Mouse (Mus musculus) CH12F3 (cell line): ENCODE results near the gene Tmem9b.

Experiments
- in situ Hi-C: fragments of 300-500 bp; cut with MboI; formaldehyde crosslinking; loops from 2 replicates; pipeline ENCODE4 v1.14.3; 2020; ENCODE audit warnings: low sequenced_read_pairs

The Tmem9b gene

DNA sequence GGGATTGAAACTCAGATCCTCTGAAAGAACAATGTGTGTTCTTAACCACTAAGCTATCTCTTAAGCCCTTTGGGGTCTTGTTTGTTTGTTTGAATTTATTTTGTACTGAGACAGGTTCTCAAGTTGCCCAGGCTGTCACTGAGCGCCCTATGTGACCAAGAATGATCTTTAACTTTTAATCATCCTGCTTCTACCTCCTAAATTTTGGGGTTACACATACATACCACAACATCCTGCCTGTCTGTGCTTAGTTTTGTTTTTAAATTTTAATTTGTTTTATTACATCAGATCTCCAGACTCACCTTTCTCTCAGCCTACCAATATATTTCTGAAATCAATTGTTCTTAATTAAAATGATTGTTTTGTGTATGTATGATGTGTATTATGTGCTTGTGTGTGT lies 11.6 kb downstream of the Tmem9b start:
- in situ Hi-C loops: no loop called here

DNA sequence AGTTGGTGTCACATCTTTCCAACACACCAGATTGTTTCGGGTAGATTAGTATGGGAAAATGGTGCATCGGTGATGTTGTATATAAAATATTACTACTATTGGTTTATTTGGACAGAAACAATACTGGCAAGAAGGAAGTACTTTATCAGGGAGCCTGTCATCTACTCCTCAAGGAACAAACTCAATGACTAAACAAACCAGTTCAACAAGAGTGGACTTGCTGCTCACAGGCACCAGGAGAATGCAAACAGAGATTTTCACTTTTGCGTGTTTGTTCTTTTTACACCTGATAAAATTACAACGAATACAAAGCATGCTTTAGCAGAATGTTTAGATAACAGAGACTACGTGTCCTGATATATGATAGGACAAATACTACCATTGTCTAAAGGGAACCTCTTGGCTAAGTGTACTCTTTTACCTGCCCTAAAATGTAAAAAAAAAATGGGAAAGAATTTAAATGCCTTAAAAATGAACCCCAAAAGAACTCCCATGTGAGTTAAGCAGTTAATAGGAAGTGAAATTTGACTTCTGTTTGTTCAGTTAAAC lies 12.8 kb downstream of the Tmem9b start:
- in situ Hi-C loops: no loop called here

DNA sequence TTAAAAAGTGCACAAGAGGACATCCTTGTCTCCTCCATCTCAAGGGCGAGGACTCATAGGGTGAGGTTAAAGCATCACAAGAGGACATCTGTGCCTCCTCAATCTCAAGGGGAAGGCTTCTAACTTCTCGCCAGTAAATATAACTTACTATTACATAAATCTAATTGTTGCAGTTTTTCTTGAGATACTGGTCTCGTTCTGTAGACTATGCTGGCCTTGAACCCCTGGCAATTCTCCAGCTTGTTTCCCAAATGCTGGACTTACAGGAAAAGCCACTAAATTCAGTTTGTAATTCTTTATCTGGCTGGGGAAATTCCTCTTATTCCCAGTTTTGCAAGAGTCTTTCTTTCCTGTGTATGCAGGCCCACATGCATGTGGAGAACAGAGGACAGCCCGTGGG lies 17.9 kb downstream of the Tmem9b start:
- in situ Hi-C loops: no loop called here

DNA sequence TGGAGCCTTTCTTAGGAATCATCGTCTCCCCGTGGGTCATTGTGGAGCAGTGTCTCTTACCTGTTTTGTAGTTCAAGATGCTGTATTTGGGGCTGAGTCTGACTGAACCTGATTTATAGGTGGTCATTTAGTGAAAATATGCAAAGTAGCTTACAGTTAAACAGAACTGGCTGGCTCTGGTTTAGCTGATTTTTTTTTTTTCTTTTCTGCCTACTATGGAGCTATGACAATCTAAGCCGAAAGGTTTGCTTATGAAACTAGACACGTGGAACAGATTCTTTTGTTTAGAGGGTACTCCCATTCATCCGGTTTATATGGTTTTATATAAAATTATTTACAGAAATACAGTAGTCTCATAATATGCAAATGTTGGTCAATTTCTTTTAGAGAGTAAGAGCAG lies 21.0 kb downstream of the Tmem9b start, which contains the start of gene Ascl3:
Ascl3 (minus strand) TSS at position 101 of the 400 bp plus-strand sequence.
- in situ Hi-C loops: no loop called here

DNA sequence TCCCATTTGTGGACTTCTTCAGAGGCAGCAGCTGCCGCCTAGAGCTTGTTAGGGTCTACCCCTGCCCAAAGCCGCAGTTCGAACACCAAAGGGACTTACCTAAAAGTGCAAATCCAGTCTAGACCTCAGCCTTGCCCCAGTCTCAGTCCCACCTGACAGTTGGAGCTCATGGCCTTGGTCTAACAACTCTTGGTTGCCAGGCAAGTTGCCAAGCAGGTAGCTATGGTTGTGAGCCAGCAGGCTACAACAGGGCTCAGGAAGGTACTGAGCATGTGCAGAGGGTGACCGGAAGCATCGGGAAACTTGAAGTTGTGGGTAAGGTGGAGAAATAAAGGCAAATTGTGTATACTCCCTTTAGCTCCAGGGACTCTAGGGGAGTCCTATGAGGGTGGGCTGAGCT lies 29.0 kb downstream of the Tmem9b start, which contains the start of gene BC051019:
BC051019 (minus strand) TSS at position 154 of the 400 bp plus-strand sequence.
- in situ Hi-C loops: no loop called here

DNA sequence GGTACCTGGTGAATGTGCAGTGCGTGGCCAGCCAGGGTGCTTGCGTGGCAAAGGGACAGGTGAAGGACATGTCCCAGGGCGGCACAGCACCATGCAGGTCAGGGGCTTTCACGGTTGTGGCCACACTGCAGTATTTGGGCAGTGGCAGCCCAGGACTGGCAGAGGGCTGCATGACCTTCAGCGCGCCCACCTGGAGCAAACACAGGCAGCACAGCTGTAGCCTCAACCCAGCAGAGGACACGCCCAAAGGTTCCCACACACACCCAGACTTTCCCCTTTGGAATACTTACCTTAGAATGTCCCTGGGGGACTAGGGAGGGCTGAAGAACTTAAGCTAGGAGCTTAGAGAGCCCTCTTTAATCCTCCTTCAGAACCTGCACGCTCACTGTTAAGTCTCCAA lies 29.6 kb downstream of the Tmem9b start:
- in situ Hi-C loops: no loop called here

DNA sequence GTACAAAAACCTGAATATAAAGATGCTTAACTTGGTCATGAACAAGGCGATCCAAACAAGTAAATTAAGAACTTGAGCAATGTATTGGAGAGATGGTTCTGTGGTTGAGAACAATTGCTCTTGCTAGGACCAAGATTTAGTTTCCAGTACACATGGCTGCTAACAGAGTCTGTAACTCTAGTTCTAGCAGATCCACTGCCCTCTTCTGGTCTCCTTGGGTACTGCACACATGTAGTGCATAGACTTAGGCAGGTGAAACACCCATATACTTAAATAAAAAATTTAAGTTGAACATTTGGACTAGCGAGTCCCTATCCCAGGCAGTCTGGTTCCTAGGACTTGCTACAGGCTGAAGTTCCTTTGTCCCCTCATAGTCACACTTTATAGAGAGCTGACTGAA lies 30.1 kb downstream of the Tmem9b start:
- in situ Hi-C loops: no loop called here

DNA sequence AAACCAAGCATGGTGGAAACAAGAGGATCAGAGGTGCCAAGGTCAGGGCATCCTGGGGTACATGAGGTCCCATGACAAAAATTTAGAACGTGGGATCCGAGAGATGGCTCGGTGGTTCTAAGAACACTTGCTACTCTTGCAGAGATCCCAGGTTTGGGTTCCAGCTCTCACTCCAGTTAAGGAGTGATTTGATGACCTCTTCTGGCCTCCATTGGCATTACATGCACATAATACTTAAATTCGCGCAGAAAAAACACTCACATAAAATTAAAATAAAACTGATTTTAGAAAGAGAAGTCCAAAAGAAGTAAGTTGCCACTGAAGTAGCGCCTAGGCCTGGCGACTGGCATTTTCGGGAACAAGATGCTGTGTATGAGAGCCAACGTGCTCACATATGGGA lies 33.4 kb downstream of the Tmem9b start:
- in situ Hi-C loops: no loop called here

DNA sequence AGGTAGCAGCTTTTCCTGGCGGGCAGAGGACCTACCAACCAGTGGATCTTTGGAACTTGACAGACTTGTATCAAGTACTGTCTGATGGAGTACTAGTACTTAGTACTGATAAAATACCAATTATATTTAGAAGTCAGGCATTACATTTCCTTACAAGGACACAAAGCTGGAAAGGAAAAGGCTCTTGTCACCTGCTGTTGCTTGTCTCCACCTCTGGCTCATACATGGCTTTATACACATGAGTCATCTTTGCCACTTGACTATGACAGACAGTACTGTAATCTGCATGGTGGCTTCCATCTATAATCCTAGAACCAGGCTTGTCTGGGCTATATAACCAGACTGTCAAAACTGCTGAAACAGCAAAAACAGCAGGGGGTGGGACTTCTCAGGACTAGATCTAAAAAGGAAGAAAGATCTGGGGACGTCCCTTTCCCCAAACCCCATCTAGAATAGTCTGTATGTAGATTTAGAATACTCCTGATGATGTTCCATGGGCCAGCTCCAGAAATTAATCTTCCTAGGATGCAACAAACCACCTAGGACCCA lies 39.2 kb downstream of the Tmem9b start:
- in situ Hi-C loops: no loop called here

DNA sequence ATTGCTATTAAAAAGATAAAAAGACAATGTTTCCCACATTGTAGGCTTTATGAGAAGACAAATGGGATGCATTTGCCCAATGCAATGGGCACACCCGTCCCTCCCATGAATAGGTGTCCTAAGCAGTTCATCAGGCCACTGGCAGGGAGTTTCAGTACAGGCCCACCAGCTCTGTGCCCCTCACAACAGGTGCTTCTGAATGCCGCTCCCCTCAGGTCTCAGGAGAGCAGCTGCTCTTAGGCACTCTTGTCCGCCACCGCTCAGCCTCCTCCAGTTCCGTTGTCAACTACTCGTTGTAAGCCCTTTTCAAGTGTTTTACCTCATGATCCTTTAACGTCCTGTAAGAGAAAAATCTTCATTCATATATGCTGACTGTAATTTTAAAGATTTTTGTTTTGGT lies 40.5 kb downstream of the Tmem9b start:
- in situ Hi-C loops: no loop called here

DNA sequence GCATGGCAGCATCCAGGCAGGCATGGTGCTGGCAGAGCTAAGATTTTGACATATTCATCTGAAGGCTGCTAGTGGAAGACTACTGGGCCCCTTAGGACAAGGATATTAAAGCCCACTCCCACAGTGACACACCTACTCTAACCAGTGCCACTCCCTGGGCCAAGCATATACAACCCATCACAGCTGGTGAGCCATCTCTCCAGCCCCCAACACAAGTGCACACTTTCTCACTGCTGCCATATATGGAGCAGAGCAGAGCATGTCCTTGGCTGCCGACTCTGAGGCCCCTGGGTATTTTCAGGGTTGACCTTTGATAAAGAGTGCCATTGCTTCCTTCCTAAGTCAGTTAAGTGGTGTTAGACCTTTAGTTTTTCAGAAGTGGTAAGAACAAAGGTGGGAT lies 42.6 kb downstream of the Tmem9b start:
- in situ Hi-C loops: no loop called here

DNA sequence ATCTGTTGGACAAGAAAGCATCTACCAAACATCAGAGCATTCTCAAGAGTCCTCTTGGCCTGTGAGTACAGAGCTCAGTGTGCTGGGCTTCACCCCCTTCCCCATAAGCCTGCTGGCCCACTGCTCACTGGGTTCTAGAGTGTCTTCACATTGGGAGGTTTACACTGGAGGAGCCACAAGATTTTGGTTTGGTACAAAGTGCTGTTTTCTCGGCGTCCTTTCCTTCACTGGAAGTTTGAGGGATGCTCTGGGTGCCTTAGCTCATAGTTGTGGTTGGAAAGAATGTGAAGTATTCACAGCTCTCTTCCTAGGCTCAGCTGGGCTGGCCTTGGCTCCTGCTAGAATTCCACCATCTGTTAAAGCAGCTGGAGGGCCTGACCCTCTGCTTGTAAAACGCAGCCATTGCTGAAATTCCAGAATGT lies 43.7 kb downstream of the Tmem9b start:
- in situ Hi-C loops: no loop called here

DNA sequence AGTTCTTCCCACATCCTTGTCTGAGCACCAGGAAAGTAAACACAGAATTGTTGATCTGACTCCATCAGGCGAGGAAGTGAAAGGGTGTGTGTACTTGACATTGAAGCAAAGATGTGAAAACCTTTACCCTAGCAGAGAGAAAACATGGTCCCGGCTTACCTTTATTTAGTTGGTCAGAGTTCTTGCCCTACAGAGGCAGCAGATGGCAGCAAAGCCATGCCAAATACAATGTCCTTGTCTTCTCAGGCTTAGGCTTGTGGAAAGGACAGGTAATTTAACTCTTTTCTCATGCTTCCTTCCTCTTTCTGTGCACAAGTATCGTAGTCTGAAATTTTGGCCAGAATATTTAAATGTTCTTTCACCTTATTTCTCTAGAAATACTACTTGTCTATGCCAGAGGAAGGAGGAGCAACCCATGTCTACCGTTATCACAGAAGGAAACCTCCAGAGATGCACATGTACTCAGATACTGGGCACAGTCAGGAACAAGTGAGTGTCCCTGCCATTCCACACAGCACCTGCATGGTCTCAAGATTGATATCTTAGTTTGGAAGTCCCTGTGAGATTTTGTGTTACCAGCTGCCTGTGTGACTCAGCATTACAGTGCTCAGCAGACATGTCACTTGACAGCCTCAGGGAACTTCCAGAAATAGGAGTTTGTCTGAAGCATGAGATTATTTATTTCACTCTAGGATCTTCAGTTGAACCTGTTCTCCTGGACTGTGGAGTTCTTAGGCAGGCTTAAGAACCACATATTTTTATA lies 45.5 kb downstream of the Tmem9b start:
- in situ Hi-C loops: no loop called here

DNA sequence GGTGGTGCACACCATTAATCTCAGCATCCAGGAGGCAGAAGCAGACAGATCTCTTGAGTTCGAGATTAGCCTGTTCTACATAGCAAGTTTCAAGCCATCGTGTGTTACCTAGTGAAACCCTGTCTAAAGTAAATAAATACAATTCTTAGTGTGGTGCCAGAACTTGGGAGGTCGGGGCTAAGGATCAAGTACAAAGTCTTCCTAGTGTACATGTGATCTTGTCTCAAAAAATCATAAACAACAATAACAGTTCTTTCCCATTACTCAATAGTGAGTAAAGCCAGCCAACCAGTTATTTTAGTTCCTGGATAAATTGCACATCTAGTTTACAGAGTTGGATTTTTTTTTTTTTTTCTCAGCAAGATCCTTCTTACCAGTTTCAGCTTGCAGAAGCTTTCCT lies 48.2 kb downstream of the Tmem9b start:
- in situ Hi-C loops: no loop called here

DNA sequence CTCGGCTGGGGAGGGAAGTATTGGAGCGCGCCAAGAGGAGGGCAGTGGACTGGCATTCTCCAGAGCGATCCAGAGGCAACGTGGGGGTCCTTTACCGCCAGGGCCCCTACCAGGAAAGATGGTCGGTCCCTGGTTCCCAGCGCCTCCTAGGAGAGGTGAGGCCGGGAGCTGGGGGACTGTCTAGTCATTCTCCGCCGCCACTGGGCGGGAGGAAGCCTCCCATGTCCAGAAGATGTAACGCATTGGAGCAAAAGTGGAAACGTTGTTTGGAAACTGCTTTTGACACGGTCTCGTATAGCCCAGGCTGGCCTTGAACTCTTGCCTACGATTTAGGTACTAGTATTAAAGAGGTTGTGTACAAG lies 48.7 kb downstream of the Tmem9b start:
- in situ Hi-C loops: no loop called here

DNA sequence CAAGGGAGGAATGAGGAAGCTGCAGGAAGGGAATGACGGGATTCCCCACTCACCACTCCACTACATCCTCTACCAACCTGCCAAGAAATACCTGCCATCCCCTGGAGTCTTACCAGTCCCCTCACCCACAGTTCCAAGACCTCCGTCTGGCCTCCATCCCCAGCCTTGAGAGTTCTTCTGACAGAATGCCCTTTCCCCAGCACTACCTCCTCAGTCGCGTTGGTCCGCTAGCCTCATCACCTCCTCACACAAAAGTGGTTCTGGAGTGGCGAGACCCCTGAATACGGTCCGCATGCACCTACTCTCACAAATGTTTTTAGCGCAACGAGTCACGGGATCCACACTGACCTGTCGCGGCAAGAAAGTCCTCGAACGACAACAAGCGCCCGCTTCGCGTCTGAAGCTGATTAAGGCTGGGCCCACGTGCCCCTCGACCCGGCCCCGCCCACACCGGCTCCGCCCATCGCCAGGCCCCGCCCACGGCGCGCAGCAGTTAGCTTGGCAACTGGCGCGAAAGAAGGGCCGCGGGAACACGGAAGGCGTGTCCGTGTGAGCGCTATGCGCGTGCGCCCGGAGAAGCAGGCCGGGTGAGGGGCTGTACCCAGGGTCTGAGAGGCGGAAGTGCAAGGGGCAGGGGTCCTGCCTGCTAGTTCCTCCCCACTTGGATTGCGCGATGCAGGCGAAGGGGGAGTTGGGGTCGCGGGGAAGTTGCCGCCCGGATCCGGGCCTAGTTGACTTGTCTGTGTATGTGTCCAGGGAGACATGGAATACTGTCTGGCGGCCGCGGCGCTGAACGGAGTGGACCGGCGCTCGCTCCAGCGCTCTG lies 49.3 kb downstream of the Tmem9b start, which contains the start of the genes St5 and Akip1:
St5 (minus strand) TSS at position 416 of the 826 bp plus-strand sequence.
Akip1 (plus strand) TSS at position 501 of the 826 bp plus-strand sequence.
- in situ Hi-C loops: no loop called here

DNA sequence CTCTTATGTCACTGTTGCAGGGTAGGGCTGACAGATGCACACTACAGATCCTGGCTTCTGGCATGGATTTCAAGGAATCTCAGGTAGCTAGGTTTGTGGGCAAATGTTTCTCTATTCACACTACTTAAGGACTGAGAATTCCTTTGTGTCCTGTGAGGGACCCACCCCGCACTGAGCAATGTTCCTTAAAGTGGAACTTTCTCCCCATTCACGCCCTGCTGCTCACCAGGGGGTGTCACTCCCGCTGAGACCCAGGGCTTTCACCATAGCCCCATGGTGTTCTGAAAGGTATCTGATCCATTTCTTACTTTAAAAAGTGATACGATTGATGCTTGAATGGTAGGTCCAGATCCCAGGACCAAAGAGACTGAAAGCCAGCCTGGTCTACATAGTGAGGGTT lies 50.0 kb downstream of the Tmem9b start:
- in situ Hi-C loops: no loop called here

DNA sequence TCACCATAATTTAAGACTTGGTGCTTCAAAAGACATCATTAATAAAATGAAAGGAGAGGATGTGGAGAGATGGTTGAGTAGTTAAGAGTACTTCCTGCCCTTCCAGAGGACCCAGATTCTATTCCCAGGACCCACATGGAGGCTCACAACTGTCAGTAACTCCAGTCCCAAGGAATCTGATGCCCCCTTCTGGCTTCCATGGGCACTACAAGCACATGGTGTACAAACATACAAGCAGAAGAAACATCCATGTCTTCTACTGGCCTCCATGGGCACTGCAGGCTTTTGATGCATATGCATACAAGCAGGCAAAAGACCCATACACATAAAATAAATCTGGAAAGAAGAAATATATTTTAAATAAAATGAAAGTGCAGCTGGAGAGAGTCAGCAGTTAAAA lies 52.5 kb downstream of the Tmem9b start:
- in situ Hi-C loops: no loop called here

DNA sequence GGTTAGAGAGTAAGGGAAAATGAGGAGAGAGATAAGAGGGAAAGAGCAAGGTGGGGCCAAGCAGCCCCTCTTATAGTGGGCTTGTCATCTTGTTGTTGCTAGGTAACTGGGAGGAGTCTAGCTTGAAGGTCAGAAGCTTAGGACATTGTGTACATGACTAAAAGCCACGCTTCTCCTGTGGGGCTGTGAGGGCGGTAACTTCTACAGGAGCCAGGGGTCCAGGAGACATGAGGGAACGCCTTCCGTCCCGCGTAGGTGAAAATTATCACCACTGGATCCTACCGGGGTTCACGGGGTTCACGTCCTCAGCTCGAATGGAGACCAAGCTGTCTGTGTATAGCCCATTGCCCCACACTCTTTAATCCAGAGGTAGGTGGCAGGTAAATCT lies 57.3 kb downstream of the Tmem9b start:
- in situ Hi-C loops: no loop called here

DNA sequence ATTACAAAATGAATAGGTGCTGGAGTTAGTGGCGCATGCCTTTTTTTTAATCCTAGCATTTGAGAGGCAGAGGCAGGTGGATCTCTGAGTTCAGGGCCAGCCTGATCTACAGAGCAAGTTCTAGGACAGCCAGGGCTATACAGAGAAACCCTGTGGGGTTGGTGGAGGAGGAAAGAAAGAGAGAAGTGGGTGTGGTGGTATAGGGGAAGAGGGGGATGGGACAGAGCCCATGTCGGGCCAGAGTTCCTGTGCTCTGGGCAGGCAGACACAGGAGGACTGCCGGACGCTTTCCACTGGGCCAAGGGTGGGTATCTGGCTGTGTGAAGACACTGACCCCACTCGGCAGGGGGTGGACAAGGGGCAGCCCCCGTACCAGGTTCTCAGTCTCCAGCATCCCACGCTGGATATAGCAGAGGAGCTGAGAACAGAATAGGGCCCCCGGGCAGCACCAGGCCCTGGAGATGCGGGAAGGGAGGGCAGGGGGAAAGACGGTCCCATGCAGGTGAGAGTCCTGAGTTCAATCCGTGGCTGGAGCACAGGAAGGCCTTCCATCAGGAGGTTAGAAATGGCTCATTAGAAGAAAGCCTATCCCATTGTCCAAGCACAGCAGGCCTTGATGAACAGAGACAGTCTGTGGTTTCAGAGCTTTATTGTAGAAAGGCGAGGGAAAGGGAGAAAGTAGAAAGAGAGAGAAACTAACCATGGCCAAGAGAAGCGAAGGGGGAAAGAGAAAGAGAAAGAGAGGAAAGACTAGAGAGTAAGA lies 57.9 kb downstream of the Tmem9b start:
- in situ Hi-C loops: no loop called here

DNA sequence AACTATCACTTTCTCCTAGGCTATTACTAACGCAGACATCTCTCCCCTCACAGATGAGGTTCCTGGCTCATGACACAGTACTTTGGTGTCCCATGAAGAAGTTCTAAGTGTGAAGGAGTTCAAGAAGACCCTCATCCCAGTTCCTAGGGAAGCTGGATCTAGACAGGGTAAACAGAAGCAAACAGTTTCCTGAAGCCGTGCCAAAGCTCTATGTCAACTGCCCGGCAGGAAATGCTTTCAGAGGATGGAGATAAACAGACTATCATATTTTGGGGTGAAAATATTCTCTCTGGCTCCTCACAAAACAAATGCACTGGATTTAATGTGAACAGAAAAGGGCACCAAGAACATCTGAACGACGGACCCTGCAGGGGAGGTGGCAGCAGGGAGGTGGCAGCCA lies 61.7 kb downstream of the Tmem9b start:
- in situ Hi-C loops: no loop called here
